In genomic region chr8:78556773-78557434, GRCm38 (mm10) we compare ENCODE assay signal across 12 mouse cellular contexts. TPM values are rescaled to one million over a fixed set of nuclear protein-coding genes. Genes with fewer than 3 reads are reported as not detected.
DNase-seq lines count a peak whose midpoint lies in the region; ATAC-seq and TF ChIP-seq lines count a peak whose summit lies in the region.
"Had no signal": no experiment of that assay in that cellular context is flagged by ENCODE, and none has a peak within 500 bp of the region (broad histone marks: within the 10 kb centered on the region; RNA-seq: fewer than 3 reads in every experiment).

No protein-coding gene starts in this region.

- DNase-seq in testis, postnatal 10 days (ENCODE audit: low spot score) = peak; percentile 30
- no peak for DNase-seq in testis, postnatal 14 days (ENCODE audit: low spot score)
- peak; percentile 25 for DNase-seq in hindbrain, postnatal 0 days (ENCODE audit: low spot score)
- no peak for DNase-seq in retina, embryonic 14.5 days (ENCODE audit: low spot score)
- no peak for DNase-seq in right cerebral cortex, postnatal 4 days
- DNase-seq in left cerebral cortex, adult 8-10 months (ENCODE audit: low spot score in 2 of 2) = no peak
- DNase-seq: heart, adult 2 months; lung, embryonic 14.5 days had no signal

- H3K4me2 ChIP-seq in forebrain, embryonic 12.5 days = peak overlapping the region; percentile 35
- no peak overlapping the region for H3K4me2 ChIP-seq in hindbrain, postnatal 0 days (ENCODE audit: low read depth, low read length)
- H3K4me2 ChIP-seq: lung, embryonic 14.5 days had no signal

- no peaks in the 10 kb centered on the region; the same call in 1 of the 2 replicates for H3K36me3 ChIP-seq in forebrain, embryonic 12.5 days (replicated peaks)
- no peaks in the 10 kb centered on the region for H3K36me3 ChIP-seq in hindbrain, postnatal 0 days (ENCODE audit: insufficient read depth, low read length)

- no peak overlapping the region for H3K4me3 ChIP-seq in forebrain, embryonic 12.5 days (replicated peaks)
- H3K4me3 ChIP-seq in hindbrain, postnatal 0 days (ENCODE audit: low read length) = no peak overlapping the region
- H3K4me3 ChIP-seq: heart, adult 2 months; myocyte had no signal

- H3K27me3 ChIP-seq in forebrain, embryonic 12.5 days = no peaks in the 10 kb centered on the region; the same call in 1 of the 2 replicates
- H3K27me3 ChIP-seq in hindbrain, postnatal 0 days (ENCODE audit: insufficient read depth, low read length) = no peaks in the 10 kb centered on the region

- peaks cover 27% of the 10 kb centered on the region for H3K4me1 ChIP-seq in forebrain, embryonic 12.5 days
- 0 out of 2 replicates have a peak, but pooled peaks cover 2% of the 10 kb centered on the region for H3K4me1 ChIP-seq in hindbrain, postnatal 0 days (ENCODE audit: insufficient read depth, low read length)

- H3K9me3 ChIP-seq in forebrain, embryonic 12.5 days = no peaks in the 10 kb centered on the region
- no peaks in the 10 kb centered on the region for H3K9me3 ChIP-seq in hindbrain, postnatal 0 days (ENCODE audit: low read length)

- no peak for TF ChIP-seq CTCF in hindbrain, postnatal 0 days (IDR thresholded peaks at IDR 0.05; ENCODE audit: low read depth)

- 0 out of 2 replicates have a peak overlapping the region, but pooled peaks have one; percentile 9 for H3K27ac ChIP-seq in forebrain, embryonic 12.5 days
- no peak overlapping the region for H3K27ac ChIP-seq in hindbrain, postnatal 0 days
- H3K27ac ChIP-seq: heart, adult 2 months had no signal

- 14% methylated on average over 11 of the region's 11 CpGs for WGBS in forebrain, embryonic 12.5 days
- WGBS in hindbrain, postnatal 0 days = 22% methylated on average over 11 of the region's 11 CpGs

- ATAC-seq in forebrain, embryonic 12.5 days (ENCODE audit: low FRiP score) = peak; percentile 83
- 0 out of 2 replicates have a peak, but pooled peaks have one; percentile 41 for ATAC-seq in hindbrain, postnatal 0 days
- no peak for ATAC-seq in monocyte, adult 5-6 weeks (replicated peaks; ENCODE audit: insufficient number of reproducible peaks, low FRiP score, low TSS enrichment, poor library complexity, severe bottlenecking)
- ATAC-seq: CD4-positive, CD25-positive, alpha-beta regulatory T cell, adult 4 months had no signal

- no peak overlapping the region for H3K9ac ChIP-seq in forebrain, embryonic 12.5 days
- H3K9ac ChIP-seq in hindbrain, postnatal 0 days (replicated peaks; ENCODE audit: low read length) = no peak overlapping the region
- H3K9ac ChIP-seq: lung, embryonic 14.5 days had no signal

RNA-seq across cellular contexts. Expression of gene Slc10a7, which starts 47.8 kb away (rescaled TPM):
- 11.2 and 11.6 TPM in 2 replicates for polyA plus RNA-seq in forebrain, embryonic 12.5 days (2016; fragmentation: Nextera tagmentation; extraction: Ambion mirVana)
- 6.9 and 10.5 TPM in 2 replicates for total RNA-seq in hindbrain, postnatal 0 days (2014; rRNA removed)
- 6.9 and 7.3 TPM in 2 replicates for polyA plus RNA-seq in hindbrain, postnatal 0 days (2015; fragmentation: Nextera tagmentation; extraction: Ambion mirVana)
- 12.3 to 18.0 TPM (median 17.0 TPM) in 3 replicates for total RNA-seq in monocyte, adult 5-6 weeks (2017)
- total RNA-seq in left cerebral cortex, adult 8-10 months (2022) = 1 to 10 TPM; 5.5 to 7.2 (median 6.6) TPM

RNA-seq across cellular contexts. Expression of gene Rbmxl1, which starts 48.2 kb away (rescaled TPM):
- 345 and 356 TPM in 2 replicates for polyA plus RNA-seq in forebrain, embryonic 12.5 days (2016; fragmentation: Nextera tagmentation; extraction: Ambion mirVana)
- 64.6 and 71.3 TPM in 2 replicates for total RNA-seq in hindbrain, postnatal 0 days (2014; rRNA removed)
- 139 and 144 TPM in 2 replicates for polyA plus RNA-seq in hindbrain, postnatal 0 days (2015; fragmentation: Nextera tagmentation; extraction: Ambion mirVana)
- 44.4 to 76.1 TPM (median 75.3 TPM) in 3 replicates for total RNA-seq in monocyte, adult 5-6 weeks (2017)
- 10 to 100 TPM; 46.1 to 53.4 (median 47.9) TPM for total RNA-seq in left cerebral cortex, adult 8-10 months (2022)

Comparison
In these comparisons a context has a peak if more than half of its experiments do, and no peak if none do; other contexts are left out.
1. DNase-seq: peak in testis, postnatal 10 days (single experiment) and hindbrain, postnatal 0 days (single experiment); none in testis, postnatal 14 days (single experiment), retina, embryonic 14.5 days (single experiment), right cerebral cortex, postnatal 4 days (single experiment) and left cerebral cortex, adult 8-10 months (0 of 2).